Mouse (Mus musculus) activated CD4-positive, CD25-positive, alpha-beta regulatory T cell, adult 4 months (primary cell): ENCODE measurements around the gene Corin. TPM values are rescaled to one million over a fixed set of nuclear protein-coding genes. Genes with fewer than 3 reads are reported as not detected.

Experiments
- ATAC-seq: one replicate; pipeline ENCODE4 v1.8.0; 2017
- polyA plus RNA-seq, 2 experiments: library from polyadenylated mRNA; unstranded; fragments of 100-300 nt; shearing (Covaris generic); gene quantifications; one replicate each; pipeline ENCODE4 v1.2.1; 2017

Corin gene
- polyA plus RNA-seq, 2 experiments from 2014 or later, result 0.09 TPM; not detected in 1

GRCm38 (mm10) chr5:72441181-72441580 lies 63.1 kb downstream of the Corin start:
- ATAC-seq, result no peak

GRCm38 (mm10) chr5:72435085-72435484 lies 69.2 kb downstream of the Corin start:
- ATAC-seq, result no peak

GRCm38 (mm10) chr5:72431856-72432255 lies 72.4 kb downstream of the Corin start:
- ATAC-seq, result no peak

- no peak for ATAC-seq
Observed at GRCm38 (mm10) chr5:72427556-72427955, 76.7 kb downstream of the Corin start.

- ATAC-seq, result no peak
Observed at GRCm38 (mm10) chr5:72425342-72426010, 78.8 kb downstream of the Corin start.

- no peak for ATAC-seq
Observed at GRCm38 (mm10) chr5:72411874-72412329, 92.4 kb downstream of the Corin start.

- no peak for ATAC-seq
Observed at GRCm38 (mm10) chr5:72410841-72411240, 93.4 kb downstream of the Corin start.

GRCm38 (mm10) chr5:72403376-72403775 lies 100.9 kb downstream of the Corin start:
- no peak for ATAC-seq

GRCm38 (mm10) chr5:72402913-72403312 lies 101.4 kb downstream of the Corin start:
- no peak for ATAC-seq

GRCm38 (mm10) chr5:72401778-72402177 lies 102.5 kb downstream of the Corin start:
- ATAC-seq, result no peak

GRCm38 (mm10) chr5:72401251-72401650 lies 103.0 kb downstream of the Corin start:
- ATAC-seq, result no peak

- no peak for ATAC-seq
Observed at GRCm38 (mm10) chr5:72382148-72382547, 122.1 kb downstream of the Corin start.

GRCm38 (mm10) chr5:72380616-72381015 lies 123.7 kb downstream of the Corin start:
- no peak for ATAC-seq

GRCm38 (mm10) chr5:72368004-72368403 lies 136.3 kb downstream of the Corin start:
- ATAC-seq, result no peak

GRCm38 (mm10) chr5:72365801-72366200 lies 138.5 kb downstream of the Corin start:
- no peak for ATAC-seq

- ATAC-seq, result no peak
Observed at GRCm38 (mm10) chr5:72363838-72364237, 140.4 kb downstream of the Corin start.

GRCm38 (mm10) chr5:72353746-72354145 lies 150.5 kb downstream of the Corin start:
- ATAC-seq, result no peak

GRCm38 (mm10) chr5:72350081-72350758 lies 154.1 kb downstream of the Corin start:
- ATAC-seq, result peak; percentile 77

GRCm38 (mm10) chr5:72348591-72348990 lies 155.7 kb downstream of the Corin start:
- no peak for ATAC-seq

- no peak for ATAC-seq
Observed at GRCm38 (mm10) chr5:72335873-72336272, 168.4 kb downstream of the Corin start.

- no peak for ATAC-seq
Observed at GRCm38 (mm10) chr5:72332901-72333300, 171.4 kb downstream of the Corin start.

- no peak for ATAC-seq
Observed at GRCm38 (mm10) chr5:72331217-72331616, 173.1 kb downstream of the Corin start.

- no peak for ATAC-seq
Observed at GRCm38 (mm10) chr5:72330648-72331047, 173.6 kb downstream of the Corin start.

- no peak for ATAC-seq
Observed at GRCm38 (mm10) chr5:72329453-72329852, 174.8 kb downstream of the Corin start.
